Comparison of ENCODE assay signal across 1 mouse cellular context in genomic region chr3:89806751-89807150, GRCm38 (mm10).
TF ChIP-seq lines count a peak whose summit lies in the region.

No protein-coding gene starts in this region.

TF ChIP-seq in MEL, 35 proteins besides CTCF, POLR2A, EP300 and RAD21:
- TF ChIP-seq JUND (IDR thresholded peaks at IDR 0.05; ENCODE audit: low read depth, low read length) (no peak), HCFC1 (IDR thresholded peaks at IDR 0.05; ENCODE audit: low read depth, low read length) (no peak), UBTF (IDR thresholded peaks at IDR 0.05; ENCODE audit: borderline replicate concordance, insufficient read depth, low read depth, low read length) (no peak), SMC3 (IDR thresholded peaks at IDR 0.05; ENCODE audit: low read depth, low read length) (peak; percentile 70), ZKSCAN1 (IDR thresholded peaks at IDR 0.05; ENCODE audit: low read depth, low read length) (no peak), ZC3H11A (IDR thresholded peaks at IDR 0.05; ENCODE audit: low read depth, low read length) (peak; percentile 26; the same call in 1 of the 2 replicates), TCF12 (IDR thresholded peaks at IDR 0.05; ENCODE audit: low read depth, low read length) (no peak), USF2 (IDR thresholded peaks at IDR 0.05; ENCODE audit: borderline replicate concordance in 1 of 2, insufficient read depth in 1 of 2, low read depth in 1 of 2, low read length in 2 of 2) (no peak), ZNF384 (IDR thresholded peaks at IDR 0.05; ENCODE audit: low read depth, low read length) (peak; percentile 56)
TF ChIP-seq in MEL: peak in this region for 3.
